ENCODE assay signal across 7 mouse cellular contexts in the genomic region with DNA sequence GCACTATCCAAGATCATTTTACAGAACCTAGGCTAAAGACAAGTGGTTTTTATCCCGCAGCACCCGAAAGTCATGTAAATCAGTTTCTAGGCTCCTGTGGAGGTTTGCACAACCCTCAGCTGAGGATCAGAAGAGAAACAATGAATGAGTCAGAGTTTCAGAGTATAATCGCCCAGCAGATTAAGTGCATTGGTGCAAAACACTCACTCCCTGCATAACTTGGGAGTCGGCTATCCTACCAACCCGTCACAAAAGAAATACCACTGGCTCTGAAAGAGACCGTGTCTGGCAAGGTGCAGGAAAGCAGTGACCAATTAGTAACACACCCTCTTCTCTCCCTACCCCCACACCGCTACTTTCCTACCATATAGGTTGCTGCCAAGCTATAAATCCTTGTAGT. TPM values are rescaled to one million over a fixed set of nuclear protein-coding genes. Genes with fewer than 3 reads are reported as not detected.
A peak's percentile ranks its signal among the peaks of the same experiment; 100 is the strongest.
DNase-seq lines count a peak whose midpoint lies in the region; ATAC-seq and TF ChIP-seq lines count a peak whose summit lies in the region.

No protein-coding gene starts in this region.

- no peaks in the 10 kb centered on the region for H3K9me3 ChIP-seq in heart, postnatal 0 days (replicated peaks; ENCODE audit: control insufficient read depth, low read length)
- no peaks in the 10 kb centered on the region for H3K9me3 ChIP-seq in liver, embryonic 14.5 days (ENCODE audit: control insufficient read depth, low read length)

- H3K27me3 ChIP-seq in spleen, adult 2 months (ENCODE audit: control insufficient read depth, insufficient read depth, low read length) = no peaks in the 10 kb centered on the region
- H3K27me3 ChIP-seq in heart, postnatal 0 days (ENCODE audit: control insufficient read depth, insufficient read depth, low read length) = no peaks in the 10 kb centered on the region
- H3K27me3 ChIP-seq in liver, embryonic 14.5 days (ENCODE audit: control insufficient read depth, insufficient read depth, low read length) = no peaks in the 10 kb centered on the region
- H3K27me3 ChIP-seq in small intestine, adult 2 months (ENCODE audit: control insufficient read depth, insufficient read depth, low read length) = no peaks in the 10 kb centered on the region

- peak overlapping the region; percentile 82 for H3K9ac ChIP-seq in heart, postnatal 0 days (replicated peaks; ENCODE audit: low read depth, low read length)
- peak overlapping the region; percentile 99 for H3K9ac ChIP-seq in liver, embryonic 14.5 days (replicated peaks)

- no peak for TF ChIP-seq POLR2A in spleen, adult 2 months (IDR thresholded peaks at IDR 0.05; ENCODE audit: low read depth, low read length)
- TF ChIP-seq POLR2A in small intestine, adult 2 months (IDR thresholded peaks at IDR 0.05; ENCODE audit: low read depth, low read length) = no peak

- no peak for DNase-seq in spleen, adult 2 months (ENCODE audit: low read depth in 1 of 2, low spot score in 2 of 2)
- DNase-seq in spleen, postnatal 10 days (ENCODE audit: low spot score in 2 of 2) = no peak
- peak; percentile 57 for DNase-seq in heart, postnatal 0 days (ENCODE audit: low spot score)
- DNase-seq in liver, embryonic 14.5 days (ENCODE audit: low read depth in 3 of 3, low spot score in 3 of 3) = no peak

- peak overlapping the region; percentile 67 for H3K4me2 ChIP-seq in heart, postnatal 0 days (ENCODE audit: low read depth, low read length)
- H3K4me2 ChIP-seq in liver, embryonic 14.5 days (ENCODE audit: low read depth) = peak overlapping the region; percentile 94

- ATAC-seq in heart, postnatal 0 days (ENCODE audit: insufficient read depth, low read depth) = no peak
- ATAC-seq in liver, embryonic 14.5 days (ENCODE audit: insufficient read depth) = no peak
- no peak for ATAC-seq in monocyte, adult 5-6 weeks (replicated peaks; ENCODE audit: insufficient number of reproducible peaks, low FRiP score, low TSS enrichment, poor library complexity, severe bottlenecking)

- TF ChIP-seq CTCF in spleen, adult 2 months (IDR thresholded peaks at IDR 0.05; ENCODE audit: extremely low read depth, insufficient read depth, insufficient read length, insufficient replicate concordance) = no peak
- TF ChIP-seq CTCF in heart, postnatal 0 days (IDR thresholded peaks at IDR 0.05; ENCODE audit: low read depth) = no peak
- TF ChIP-seq CTCF in liver, embryonic 14.5 days (IDR thresholded peaks at IDR 0.05; ENCODE audit: low read depth) = no peak
- TF ChIP-seq CTCF in small intestine, adult 2 months (IDR thresholded peaks at IDR 0.05; ENCODE audit: extremely low read depth, insufficient read length, insufficient replicate concordance, low read depth, low read length) = no peak

- 53% methylated on average over 7 of the region's 7 CpGs for WGBS in spleen, adult 2 months
- WGBS in heart, postnatal 0 days = 11% methylated on average over 7 of the region's 7 CpGs
- WGBS in liver, embryonic 14.5 days (ENCODE audit: insufficient replicate concordance) = 44% methylated on average over 7 of the region's 7 CpGs
- 5% methylated on average over 7 of the region's 7 CpGs for WGBS in small intestine, adult 2 months

- H3K4me3 ChIP-seq in spleen, adult 2 months (ENCODE audit: extremely low read depth, insufficient read depth, insufficient read length) = peak overlapping the region; percentile 45
- H3K4me3 ChIP-seq in brown adipose tissue, adult 24 weeks (ENCODE audit: insufficient read depth, low read depth, low read length) = peak overlapping the region; percentile 46
- peak overlapping the region; percentile 78 for H3K4me3 ChIP-seq in heart, postnatal 0 days (ENCODE audit: low read depth, low read length)
- H3K4me3 ChIP-seq in liver, embryonic 14.5 days (ENCODE audit: insufficient read depth in 1 of 2, low read depth in 2 of 2, low read length in 2 of 2) = peak overlapping the region; percentile 53 to 83
- H3K4me3 ChIP-seq in small intestine, adult 2 months (ENCODE audit: low read depth, low read length) = no peak overlapping the region

- no peak for TF ChIP-seq EP300 in heart, postnatal 0 days (IDR thresholded peaks at IDR 0.05; ENCODE audit: low read depth)
- TF ChIP-seq EP300 in liver, embryonic 14.5 days (IDR thresholded peaks at IDR 0.05; ENCODE audit: low read depth) = no peak

- peak overlapping the region; percentile 90 for H3K27ac ChIP-seq in spleen, adult 2 months (ENCODE audit: insufficient read depth, low read length)
- peak overlapping the region; percentile 63 for H3K27ac ChIP-seq in brown adipose tissue, adult 24 weeks (replicated peaks; ENCODE audit: low read depth, low read length)
- peak overlapping the region; percentile 98 for H3K27ac ChIP-seq in heart, postnatal 0 days (ENCODE audit: low read depth)
- peak overlapping the region; percentile 76 for H3K27ac ChIP-seq in liver, embryonic 14.5 days
- H3K27ac ChIP-seq in small intestine, adult 2 months (ENCODE audit: insufficient read depth, low read depth, low read length) = peak overlapping the region; percentile 85

- peaks cover 9% of the 10 kb centered on the region for H3K4me1 ChIP-seq in spleen, adult 2 months (ENCODE audit: control insufficient read depth, insufficient read depth, insufficient read length)
- H3K4me1 ChIP-seq in brown adipose tissue, adult 24 weeks (ENCODE audit: control insufficient read depth, insufficient read depth, insufficient read length, low read length) = peaks cover 6% of the 10 kb centered on the region
- H3K4me1 ChIP-seq in heart, postnatal 0 days (ENCODE audit: control insufficient read depth, insufficient read depth) = peaks cover 24% of the 10 kb centered on the region
- peaks cover 31 to 49% of the 10 kb centered on the region in 2 experiments for H3K4me1 ChIP-seq in liver, embryonic 14.5 days (replicated peaks; ENCODE audit: control insufficient read depth in 2 of 2, insufficient read depth in 2 of 2, low read length in 1 of 2)
- peaks cover 9% of the 10 kb centered on the region; the same call in 1 of the 2 replicates for H3K4me1 ChIP-seq in small intestine, adult 2 months (ENCODE audit: control insufficient read depth, insufficient read depth, insufficient read length, low read length)

- no peaks in the 10 kb centered on the region; the same call in 1 of the 2 replicates for H3K36me3 ChIP-seq in spleen, adult 2 months (ENCODE audit: control insufficient read depth, insufficient read depth, low read length)
- peaks cover 17% of the 10 kb centered on the region; the same call in 1 of the 2 replicates for H3K36me3 ChIP-seq in heart, postnatal 0 days (replicated peaks; ENCODE audit: control insufficient read depth, insufficient read depth, low read length)
- H3K36me3 ChIP-seq in liver, embryonic 14.5 days (replicated peaks; ENCODE audit: control insufficient read depth, insufficient read depth, low read depth) = peaks cover 13% of the 10 kb centered on the region
- H3K36me3 ChIP-seq in small intestine, adult 2 months (ENCODE audit: control insufficient read depth, insufficient read depth, low read length) = peaks cover 14% of the 10 kb centered on the region

RNA-seq across cellular contexts. Expression of a gene that starts 3.4 kb away (rescaled TPM):
- 69.7 and 101 TPM in 2 replicates for polyA plus RNA-seq in spleen, adult 2 months (2012; rRNA removed)
- polyA plus RNA-seq in brown adipose tissue, adult 24 weeks (2012; ENCODE audit: insufficient read depth, insufficient read length, missing spikeins) = 58.7 and 69.2 TPM in 2 replicates
- 22.5 and 31.9 TPM in 2 replicates for total RNA-seq in heart, postnatal 0 days (2014; rRNA removed; ENCODE audit: low replicate concordance)
- 30.4 and 32.4 TPM in 2 replicates for polyA plus RNA-seq in heart, postnatal 0 days (2015; fragmentation: Nextera tagmentation; extraction: Ambion mirVana)
- polyA plus RNA-seq in liver, embryonic 14.5 days (2012; rRNA removed) = 13.8 and 18.7 TPM in 2 replicates
- 27.4 and 29.6 TPM in 2 replicates for polyA plus RNA-seq in liver, embryonic 14.5 days (2014; fragmentation: Nextera tagmentation; extraction: Ambion mirVana)
- polyA plus RNA-seq in small intestine, adult 2 months (2012; rRNA removed) = 37.8 and 97.7 TPM in 2 replicates
- total RNA-seq in monocyte, adult 5-6 weeks (2017) = 61.3 to 87.8 TPM (median 69.4 TPM) in 3 replicates
